Mouse (Mus musculus): ENCODE results near the gene Src. TPM values are rescaled to one million over a fixed set of nuclear protein-coding genes. Genes with fewer than 3 reads are reported as not detected.
A peak's percentile ranks its signal among the peaks of the same experiment; 100 is the strongest.

Src gene
- polyA plus RNA-seq, 1 experiment from 2014 or later: 32.5 TPM

GRCm38 (mm10) chr2:157419506-157419905 is 1.3 kb downstream of the Src start:
- Histone ChIP-seq H3K9ac (no peak overlapping the region), H3K27me3 (no peaks in the 10 kb centered on the region), H3K4me1 (replicated peaks) (peaks cover 35% of the 10 kb centered on the region), H3K4me2 (no peak overlapping the region), H3K4me3 (no peak overlapping the region), H3K36me3 (no peaks in the 10 kb centered on the region), H3K27ac (replicated peaks) (0 out of 2 replicates have a peak overlapping the region, but pooled peaks have one; percentile 9), H3K9me3 (no peaks in the 10 kb centered on the region)
- no peak for ATAC-seq (ENCODE audit: low read depth)

- H3K27ac ChIP-seq (replicated peaks): no peak overlapping the region
- no peaks in the 10 kb centered on the region for H3K36me3 ChIP-seq
- no peak overlapping the region for H3K4me2 ChIP-seq
- ATAC-seq (ENCODE audit: low read depth): no peak
- no peak overlapping the region for H3K4me3 ChIP-seq
- H3K9ac ChIP-seq: no peak overlapping the region
- H3K27me3 ChIP-seq: no peaks in the 10 kb centered on the region
- no peaks in the 10 kb centered on the region for H3K9me3 ChIP-seq
- WGBS: 87% methylated on average over 4 of the region's 4 CpGs
- peaks cover 43% of the 10 kb centered on the region for H3K4me1 ChIP-seq (replicated peaks)
Measured at GRCm38 (mm10) chr2:157420404-157420803, 2.2 kb downstream of the Src start.

GRCm38 (mm10) chr2:157422062-157422655 is 3.9 kb downstream of the Src start:
- H3K4me1 ChIP-seq (replicated peaks): peaks cover 61% of the 10 kb centered on the region
- no peaks in the 10 kb centered on the region for H3K36me3 ChIP-seq
- peak overlapping the region; percentile 94 for H3K27ac ChIP-seq (replicated peaks)

GRCm38 (mm10) chr2:157422854-157423705 is 4.8 kb downstream of the Src start:
- H3K9ac ChIP-seq: peak overlapping the region; percentile 99
- H3K4me1 ChIP-seq (replicated peaks): peaks cover 68% of the 10 kb centered on the region
- no peaks in the 10 kb centered on the region for H3K27me3 ChIP-seq
- H3K27ac ChIP-seq (replicated peaks): peak overlapping the region; percentile 94
- peak overlapping the region; percentile 81 for H3K4me2 ChIP-seq
- peak overlapping the region; percentile 86 for H3K4me3 ChIP-seq
- no peaks in the 10 kb centered on the region for H3K9me3 ChIP-seq
- H3K36me3 ChIP-seq: peaks cover 4% of the 10 kb centered on the region; the same call in 1 of the 2 replicates
- WGBS: 40% methylated on average over 11 of the region's 11 CpGs
- ATAC-seq (ENCODE audit: low read depth): no peak

More at GRCm38 (mm10) chr2:157422062-157422655, 3.9 kb downstream of the Src start:
- no peaks in the 10 kb centered on the region for H3K27me3 ChIP-seq
- ATAC-seq (ENCODE audit: low read depth): no peak
- WGBS: 59% methylated on average over 11 of the region's 11 CpGs
- H3K9me3 ChIP-seq: no peaks in the 10 kb centered on the region
- H3K4me2 ChIP-seq: no peak overlapping the region
- no peak overlapping the region for H3K4me3 ChIP-seq
- H3K9ac ChIP-seq: no peak overlapping the region

GRCm38 (mm10) chr2:157423706-157424125 is 5.5 kb downstream of the Src start:
- Histone ChIP-seq H3K9me3 (no peaks in the 10 kb centered on the region), H3K27me3 (no peaks in the 10 kb centered on the region), H3K4me3 (peak overlapping the region; percentile 86), H3K4me2 (peak overlapping the region; percentile 81), H3K9ac (peak overlapping the region; percentile 99), H3K36me3 (peaks cover 9% of the 10 kb centered on the region), H3K4me1 (replicated peaks) (peaks cover 68% of the 10 kb centered on the region), H3K27ac (replicated peaks) (peak overlapping the region; percentile 94)
- ATAC-seq (ENCODE audit: low read depth): no peak
- WGBS: 8% methylated on average over 21 of the region's 21 CpGs

- Histone ChIP-seq H3K4me1 (replicated peaks) (peaks cover 68% of the 10 kb centered on the region), H3K36me3 (peaks cover 12% of the 10 kb centered on the region), H3K27ac (replicated peaks) (peak overlapping the region; percentile 94), H3K4me2 (peak overlapping the region; percentile 81), H3K9me3 (no peaks in the 10 kb centered on the region), H3K9ac (peak overlapping the region; percentile 99), H3K27me3 (no peaks in the 10 kb centered on the region), H3K4me3 (peak overlapping the region; percentile 86)
- ATAC-seq (ENCODE audit: low read depth): peak; percentile 15; the same call in 1 of the 2 replicates
- WGBS: 1% methylated on average over 67 of the region's 98 CpGs
Measured at GRCm38 (mm10) chr2:157424126-157424903, 6.1 kb downstream of the Src start.

GRCm38 (mm10) chr2:157424904-157425642 is 6.8 kb downstream of the Src start:
- H3K27ac ChIP-seq (replicated peaks): peak overlapping the region; percentile 94
- ATAC-seq (ENCODE audit: low read depth): 0 out of 2 replicates have a peak, but pooled peaks have one; percentile 33

GRCm38 (mm10) chr2:157425643-157425988 is 7.4 kb downstream of the Src start:
- Histone ChIP-seq H3K4me3 (peak overlapping the region; percentile 86), H3K9ac (peak overlapping the region; percentile 99), H3K27me3 (no peaks in the 10 kb centered on the region), H3K9me3 (no peaks in the 10 kb centered on the region), H3K36me3 (peaks cover 23% of the 10 kb centered on the region), H3K4me1 (replicated peaks) (peaks cover 76% of the 10 kb centered on the region), H3K27ac (replicated peaks) (peak overlapping the region; percentile 94), H3K4me2 (peak overlapping the region; percentile 81)
- 69% methylated on average over 6 of the region's 6 CpGs for WGBS
- no peak for ATAC-seq (ENCODE audit: low read depth)

More at GRCm38 (mm10) chr2:157424904-157425642, 6.8 kb downstream of the Src start:
- Histone ChIP-seq H3K4me3 (peak overlapping the region; percentile 86), H3K27me3 (no peaks in the 10 kb centered on the region), H3K36me3 (peaks cover 20% of the 10 kb centered on the region), H3K9ac (peak overlapping the region; percentile 99), H3K9me3 (no peaks in the 10 kb centered on the region), H3K4me1 (replicated peaks) (peaks cover 72% of the 10 kb centered on the region), H3K4me2 (peak overlapping the region; percentile 81)
- WGBS: 56% methylated on average over 16 of the region's 16 CpGs

GRCm38 (mm10) chr2:157426171-157426570 is 7.9 kb downstream of the Src start:
- H3K9me3 ChIP-seq: no peaks in the 10 kb centered on the region
- no peak for ATAC-seq (ENCODE audit: low read depth)

GRCm38 (mm10) chr2:157427164-157427563 is 8.9 kb downstream of the Src start:
- peak overlapping the region; percentile 26; the same call in 1 of the 2 replicates for H3K9ac ChIP-seq
- ATAC-seq (ENCODE audit: low read depth): no peak
- peaks cover 89% of the 10 kb centered on the region for H3K4me1 ChIP-seq (replicated peaks)
- peaks cover 25% of the 10 kb centered on the region for H3K36me3 ChIP-seq
- no peak overlapping the region for H3K4me3 ChIP-seq
- 81% methylated on average over 5 of the region's 5 CpGs for WGBS
- H3K9me3 ChIP-seq: no peaks in the 10 kb centered on the region
- H3K4me2 ChIP-seq: peak overlapping the region; percentile 11; the same call in 1 of the 2 replicates
- no peaks in the 10 kb centered on the region for H3K27me3 ChIP-seq
- H3K27ac ChIP-seq (replicated peaks): 0 out of 2 replicates have a peak overlapping the region, but pooled peaks have one; percentile 94

More at GRCm38 (mm10) chr2:157426171-157426570, 7.9 kb downstream of the Src start:
- Histone ChIP-seq H3K27me3 (no peaks in the 10 kb centered on the region), H3K27ac (replicated peaks) (peak overlapping the region; percentile 94), H3K9ac (0 out of 2 replicates have a peak overlapping the region, but pooled peaks have one; percentile 99), H3K36me3 (peaks cover 25% of the 10 kb centered on the region), H3K4me3 (0 out of 2 replicates have a peak overlapping the region, but pooled peaks have one; percentile 86), H3K4me1 (replicated peaks) (peaks cover 82% of the 10 kb centered on the region), H3K4me2 (peak overlapping the region; percentile 81)
- 66% methylated on average over 6 of the region's 6 CpGs for WGBS

All from neural tube, embryonic 13.5 days (tissue).